Mouse (Mus musculus) hindbrain, embryonic 10.5 days (tissue): ENCODE results near the gene Gm17067. TPM values are rescaled to one million over a fixed set of nuclear protein-coding genes. Genes with fewer than 3 reads are reported as not detected.
A peak's percentile ranks its signal among the peaks of the same experiment; 100 is the strongest.
"Not testable (repeated sequence)": the region's sequence is repeated elsewhere in the genome, so short reads cannot be mapped to it uniquely, and the experiment has no call there.

Source experiments
- DNase-seq: peaks from one replicate; pipeline ENCODE4 v3.0.0-alpha.2; 2017; ENCODE audit warnings: low spot score
- H3K27ac ChIP-seq: fragments of 300-500 bp; sonication (generic); 2 replicates; pipeline ENCODE4 v1.5.1; 2016; ENCODE audit warnings: mild to moderate bottlenecking, moderate library complexity
- H3K27me3 ChIP-seq: fragments of 300-500 bp; sonication (generic); 2 replicates; pipeline ENCODE4 v1.6.1; 2016; ENCODE audit warnings: mild to moderate bottlenecking; ENCODE audit not compliant: poor library complexity, insufficient read depth, severe bottlenecking
- H3K36me3 ChIP-seq: fragments of 300-500 bp; sonication (generic); 2 replicates; pipeline ENCODE4 v1.6.1; 2016; ENCODE audit warnings: mild to moderate bottlenecking, moderate library complexity
- H3K4me1 ChIP-seq: fragments of 300-500 bp; sonication (generic); replicated peaks from 2 replicates; pipeline ENCODE4 v1.6.1; 2016; ENCODE audit warnings: mild to moderate bottlenecking
- H3K4me3 ChIP-seq: fragments of 300-500 bp; sonication (generic); 2 replicates; pipeline ENCODE4 v1.5.1; 2016; ENCODE audit warnings: mild to moderate bottlenecking, moderate library complexity
- H3K9me3 ChIP-seq: fragments of 300-500 bp; sonication (generic); 2 replicates; pipeline ENCODE4 v1.6.1; 2016; ENCODE audit warnings: mild to moderate bottlenecking, moderate library complexity
- WGBS: fragments of 180-500 bp; shearing (Covaris S2); methylation state at CpG from one replicate; pipeline ENCODE4 v1.1.7; 2016; 5-methylcytosine and 5-hydroxymethylcytosine counted together
- polyA plus RNA-seq: library from polyadenylated mRNA; unstranded; fragments of >200 nt; fragmentation: Nextera tagmentation; extraction: Ambion mirVana; gene quantifications from 2 replicates; pipeline ENCODE4 v1.2.1, GENCODE M21; 2016

Gm17067 gene
- not detected in 2 replicates for polyA plus RNA-seq

DNA sequence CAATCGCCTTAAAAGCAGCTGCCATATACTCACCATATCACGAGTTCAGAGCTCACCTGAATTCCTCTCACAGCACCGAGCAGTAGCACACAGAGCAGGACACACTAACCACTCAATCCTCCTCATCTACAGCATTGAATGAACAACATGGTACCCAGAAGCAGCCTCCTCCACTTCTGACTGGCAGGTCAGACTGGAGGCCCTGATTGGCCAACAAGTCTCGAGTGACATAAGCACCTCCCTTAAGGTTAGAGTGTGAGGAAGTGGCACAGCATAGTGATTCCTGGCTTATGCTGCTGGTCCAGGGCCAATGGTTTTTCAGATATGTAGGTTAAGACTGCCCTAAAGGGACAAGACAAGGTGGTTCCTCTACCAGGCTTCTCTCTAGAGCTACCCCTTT is at the start of gene Gm17067:
TSS of gene Gm17067 (minus strand) at position 101 of the 400 bp plus-strand sequence.
- not testable (repeated sequence) for H3K4me1 ChIP-seq, H3K27me3 ChIP-seq, DNase-seq, H3K4me3 ChIP-seq, H3K27ac ChIP-seq, H3K36me3 ChIP-seq
- peaks cover 21% of the 10 kb centered on the region; the same call in 1 of the 2 replicates for H3K9me3 ChIP-seq
- WGBS, result 87% methylated on average over 4 of the region's 4 CpGs

DNA sequence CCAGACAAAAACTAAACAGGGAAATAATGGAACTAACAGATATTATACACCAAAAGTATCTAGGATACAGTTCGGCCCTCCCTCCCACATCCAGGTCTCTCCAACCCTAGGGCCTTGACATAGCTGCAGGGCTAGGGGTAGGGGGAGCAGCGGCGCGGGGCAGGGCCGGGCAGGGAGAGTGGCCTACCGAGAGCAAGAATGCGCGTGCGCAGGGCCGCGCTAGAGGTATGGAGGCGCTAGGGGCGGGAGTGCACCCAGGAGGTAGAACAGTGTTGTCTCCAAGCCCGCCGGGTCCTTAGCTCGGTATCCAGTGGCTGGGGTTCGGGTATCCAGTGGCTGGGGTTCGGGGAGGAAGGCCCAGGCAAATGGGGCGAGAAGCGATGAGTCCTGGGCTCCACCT is 23.0 kb upstream of the Gm17067 start:
- Histone ChIP-seq H3K4me3 (no peak overlapping the region), H3K27ac (no peak overlapping the region), H3K27me3 (no peaks in the 10 kb centered on the region), H3K9me3 (peaks cover 14% of the 10 kb centered on the region), H3K4me1 (no peaks in the 10 kb centered on the region), H3K36me3 (no peaks in the 10 kb centered on the region)
- DNase-seq, result no peak
- 49% methylated on average over 20 of the region's 20 CpGs for WGBS

DNA sequence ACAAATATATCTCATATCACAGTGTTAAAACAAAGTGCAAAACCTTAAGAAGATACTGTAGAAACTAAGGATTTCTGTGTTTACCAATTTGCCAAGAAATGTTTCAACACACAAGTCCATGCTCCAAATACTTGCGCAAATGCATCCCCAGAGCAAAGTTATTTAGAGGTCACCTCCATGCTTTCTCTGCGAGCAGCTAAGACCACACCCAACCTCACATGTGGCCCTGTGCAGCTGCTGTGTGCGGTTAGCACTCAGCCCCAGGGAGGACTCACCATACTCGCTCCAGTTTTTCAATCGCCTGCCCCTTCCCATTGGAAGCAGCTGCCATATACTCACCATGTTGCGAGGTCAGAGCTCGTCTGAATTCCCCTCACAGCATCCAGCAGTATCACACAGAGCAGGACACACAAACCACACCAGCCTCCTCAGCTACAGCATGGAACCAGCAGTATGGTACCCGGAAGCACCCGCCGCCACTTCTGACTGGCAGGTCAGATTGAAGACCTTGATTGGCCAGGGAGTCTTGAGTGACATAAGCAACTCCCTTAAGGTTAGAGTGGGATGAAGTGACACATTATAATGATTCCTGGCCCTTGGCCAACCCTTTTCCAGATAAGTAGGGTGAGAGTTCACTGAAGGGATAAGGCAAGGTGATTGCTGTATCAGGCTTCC is 11.9 kb upstream of the Gm17067 start:
- Histone ChIP-seq H3K27ac (no peak overlapping the region), H3K4me1 (no peaks in the 10 kb centered on the region), H3K4me3 (no peak overlapping the region), H3K27me3 (no peaks in the 10 kb centered on the region), H3K9me3 (peaks cover 36% of the 10 kb centered on the region), H3K36me3 (no peaks in the 10 kb centered on the region)
- no peak for DNase-seq
- WGBS, result 90% methylated on average over 10 of the region's 10 CpGs

DNA sequence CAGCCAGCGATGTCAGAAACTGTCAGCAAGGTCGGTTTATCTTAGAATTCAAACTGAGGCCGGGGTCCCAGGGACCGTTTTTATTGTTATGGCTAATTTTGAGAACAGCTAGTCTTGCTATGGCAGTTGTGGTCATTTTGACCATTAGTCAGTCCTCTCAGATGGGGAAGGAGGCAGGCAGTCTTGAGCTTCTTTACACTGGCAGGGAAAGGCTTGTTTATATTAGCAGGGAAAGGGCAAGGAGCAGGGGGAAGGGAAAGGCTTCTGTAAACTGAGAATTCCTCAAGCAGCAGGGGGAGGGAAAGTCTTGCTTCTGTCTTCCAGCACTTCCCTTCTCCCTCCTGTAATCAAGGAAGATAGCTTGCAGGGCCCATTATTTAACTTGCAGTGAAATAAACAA is 33.6 kb downstream of the Gm17067 start:
- peak overlapping the region; percentile 85; the same call in 1 of the 2 replicates for H3K27ac ChIP-seq
- peak overlapping the region; percentile 57 for H3K4me3 ChIP-seq
- 2% methylated on average over 4 of the region's 4 CpGs for WGBS
- peak; percentile 18 for DNase-seq
- not testable (repeated sequence) for H3K27me3 ChIP-seq, H3K4me1 ChIP-seq, H3K36me3 ChIP-seq, H3K9me3 ChIP-seq

DNA sequence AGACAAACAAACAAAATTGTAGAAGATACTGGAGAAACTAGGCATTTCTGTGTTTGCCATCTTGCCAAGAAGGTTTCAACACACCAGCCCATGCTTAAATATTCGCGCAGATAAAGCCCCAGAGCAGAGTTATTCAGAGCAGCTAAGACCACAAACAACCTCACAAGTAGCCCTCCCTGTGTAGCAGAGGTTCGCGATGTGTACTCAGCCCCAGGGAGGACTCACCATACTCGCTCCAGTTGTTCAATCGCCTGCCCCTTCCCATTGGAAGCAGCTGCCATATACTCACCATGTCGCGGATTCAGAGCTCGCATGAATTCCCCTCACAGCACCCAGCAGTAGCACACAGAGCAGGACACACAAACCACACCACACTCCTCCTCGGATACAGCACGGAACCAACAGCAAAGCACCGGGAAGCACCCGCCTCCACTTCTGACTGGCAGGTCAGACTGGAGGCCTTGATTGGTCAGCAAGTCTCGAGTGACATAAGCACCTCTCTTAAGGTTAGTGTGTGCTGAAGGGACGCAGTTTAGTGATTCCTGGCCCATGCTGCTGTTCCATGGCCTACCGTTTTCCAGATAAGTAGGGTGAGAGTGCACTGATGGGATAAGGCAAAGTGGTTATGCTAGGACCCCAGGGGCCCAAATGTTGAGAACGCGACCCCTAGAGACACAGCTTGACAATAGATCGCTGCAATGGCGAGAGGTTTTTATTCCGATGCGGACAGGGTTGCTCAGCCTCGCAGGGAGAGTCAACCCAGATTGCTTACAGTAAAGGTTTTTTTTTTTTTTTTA is 34.3 kb downstream of the Gm17067 start, which contains the start of gene Zfp975:
TSS of gene Zfp975 (minus strand) at position 381 of the 797 bp plus-strand sequence.
- H3K9me3 ChIP-seq, H3K36me3 ChIP-seq, H3K4me1 ChIP-seq, H3K27me3 ChIP-seq: not testable (repeated sequence)
- 2% methylated on average over 23 of the region's 23 CpGs for WGBS
- peak; percentile 80 for DNase-seq
- Histone ChIP-seq H3K4me3 (peak within 1 kb of the TSS; percentile 57), H3K27ac (peak within 1 kb of the TSS; percentile 85)

DNA sequence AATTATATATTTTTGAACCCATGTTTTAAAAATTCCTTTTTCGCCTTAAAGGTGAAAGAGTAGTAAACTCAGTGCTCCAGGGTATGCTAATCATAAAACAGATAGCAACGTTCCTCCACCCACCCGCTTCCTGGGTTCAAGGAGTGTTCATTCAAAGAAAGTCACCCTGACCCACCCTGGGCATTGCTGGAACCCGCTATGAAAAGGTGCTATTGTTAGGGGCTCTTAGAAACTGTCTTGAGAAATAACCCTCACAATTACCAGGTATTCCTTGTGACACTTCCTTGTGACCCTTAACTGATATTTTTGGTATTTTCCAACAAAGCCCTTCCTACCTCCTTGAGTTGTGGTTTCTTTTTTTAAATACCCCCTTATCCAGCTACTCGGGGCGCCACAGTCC is 46.7 kb downstream of the Gm17067 start:
- 88% methylated on average over 6 of the region's 6 CpGs for whole genome bisulfite sequencing

DNA sequence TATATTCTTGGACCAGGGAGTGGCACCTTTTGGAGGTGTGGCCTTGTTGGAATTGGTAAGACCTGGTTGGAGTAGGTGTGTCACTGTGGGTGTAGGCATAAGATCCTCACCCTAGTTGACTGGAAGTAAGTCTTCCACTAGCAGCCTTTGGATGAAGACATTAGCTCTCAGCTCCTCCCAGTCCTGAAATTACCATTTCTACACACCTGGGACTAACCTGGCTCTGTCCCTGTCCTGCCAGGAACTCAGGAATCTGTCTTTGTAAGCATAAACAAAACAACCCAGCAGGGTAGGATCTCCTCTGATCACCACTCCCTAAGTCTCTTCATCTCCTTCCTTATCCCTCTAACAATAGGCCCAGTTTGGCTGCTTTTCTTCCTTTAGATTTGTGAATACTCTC is 47.2 kb downstream of the Gm17067 start:
- not testable (repeated sequence) for H3K36me3 ChIP-seq, DNase-seq, H3K27me3 ChIP-seq, H3K4me3 ChIP-seq, H3K27ac ChIP-seq, H3K4me1 ChIP-seq
- peaks cover 40% of the 10 kb centered on the region for H3K9me3 ChIP-seq

More for the DNA sequence above, 46.7 kb downstream of the Gm17067 start:
- not testable (repeated sequence) for H3K4me1 ChIP-seq, H3K4me3 ChIP-seq, H3K27ac ChIP-seq, DNase-seq, H3K36me3 ChIP-seq, H3K27me3 ChIP-seq
- peaks cover 41% of the 10 kb centered on the region for H3K9me3 ChIP-seq

DNA sequence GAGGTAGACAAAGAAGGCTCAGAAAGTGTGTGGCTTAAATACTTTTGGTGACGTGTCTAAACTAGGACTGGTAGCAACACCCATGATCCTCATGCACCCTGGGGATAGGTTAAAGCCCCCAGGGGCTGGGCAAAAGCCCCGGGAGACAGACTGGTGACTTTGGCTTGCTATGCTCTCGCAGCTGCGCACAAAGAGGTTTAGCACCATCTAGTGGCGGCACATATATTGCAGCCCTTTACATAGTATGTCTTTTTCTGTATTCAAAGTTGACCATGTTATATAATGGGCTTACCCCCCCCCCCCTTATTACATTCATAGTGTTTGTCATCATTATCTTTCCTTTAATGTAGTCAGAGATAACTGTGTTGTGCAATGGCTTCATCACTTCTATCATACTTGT is 66.7 kb downstream of the Gm17067 start:
- DNase-seq, result peak; percentile 2
- peaks cover 35% of the 10 kb centered on the region for H3K36me3 ChIP-seq
- H3K9me3 ChIP-seq, result peaks cover 55% of the 10 kb centered on the region
- H3K27me3 ChIP-seq, H3K4me3 ChIP-seq, H3K27ac ChIP-seq, H3K4me1 ChIP-seq: not testable (repeated sequence)
- 71% methylated on average over 5 of the region's 5 CpGs for WGBS

Other genes starting within 250 kb of the Gm17067 start
- gene Zfp141, start 221.3 kb downstream of the Gm17067 start, polyA plus RNA-seq, result 11.0 and 11.5 TPM in 2 replicates
- not detected in 2 replicates for gene Gm21028, start 148.4 kb downstream of the Gm17067 start, polyA plus RNA-seq
- gene Zfp977, start 134.5 kb downstream of the Gm17067 start, polyA plus RNA-seq, result 0.56 and 1.5 TPM in 2 replicates
- 1.6 and 2.6 TPM in 2 replicates for gene Zfp976, start 84.4 kb downstream of the Gm17067 start, polyA plus RNA-seq
- gene Zfp975, start 34.3 kb downstream of the Gm17067 start, polyA plus RNA-seq, result 4.6 and 8.5 TPM in 2 replicates
- gene Vmn2r62, start 66.5 kb upstream of the Gm17067 start, polyA plus RNA-seq, result not detected in 2 replicates
- not detected in 2 replicates for gene Gm2381, start 140.2 kb upstream of the Gm17067 start, polyA plus RNA-seq
- not detected in 2 replicates for gene Vmn2r63, start 206.8 kb upstream of the Gm17067 start, polyA plus RNA-seq